Mouse (Mus musculus): ENCODE measurements at regions not wholly inside any gene's neighbourhood (a gene's known extent, or its start where the extent isn't known, plus 50 kb on each side); places are given as distances from the start of the nearest gene placed in this dataset.
A peak's percentile ranks its signal among the peaks of the same experiment; 100 is the strongest.

GRCm38 (mm10) chr13:56350705-56351400, 54.5 kb upstream of the Cxcl14 start:
- DNase-seq, result no peak

- DNase-seq, result no peak
These were observed 55.0 kb upstream of the Cxcl14 start for GRCm38 (mm10) chr13:56351401-56351735.

- DNase-seq, result no peak
These were observed 56.1 kb upstream of the Cxcl14 start for GRCm38 (mm10) chr13:56352436-56352835.

- DNase-seq, result peak; percentile 32
These were observed 56.7 kb upstream of the Cxcl14 start for GRCm38 (mm10) chr13:56352839-56353605.

- no peak for DNase-seq
These were observed 57.6 kb upstream of the Cxcl14 start for GRCm38 (mm10) chr13:56353921-56354320.

GRCm38 (mm10) chr13:56354630-56355029, 58.3 kb upstream of the Cxcl14 start:
- no peak for DNase-seq

GRCm38 (mm10) chr13:56356999-56357398, 60.6 kb upstream of the Cxcl14 start:
- DNase-seq, result no peak

- DNase-seq, result no peak
These were observed 61.6 kb upstream of the Cxcl14 start for GRCm38 (mm10) chr13:56357955-56358354.

GRCm38 (mm10) chr13:56358827-56359226, 62.5 kb upstream of the Cxcl14 start:
- DNase-seq, result no peak

- DNase-seq, result no peak
These were observed 63.2 kb upstream of the Cxcl14 start for GRCm38 (mm10) chr13:56359554-56359953.

GRCm38 (mm10) chr13:56360803-56361202, 64.5 kb upstream of the Cxcl14 start:
- no peak for DNase-seq

GRCm38 (mm10) chr13:56362238-56362637, 64.2 kb upstream of the Gm3045 start:
- no peak for DNase-seq

GRCm38 (mm10) chr13:56362646-56363045, 63.7 kb upstream of the Gm3045 start:
- DNase-seq, result no peak

- DNase-seq, result no peak
These were observed 56.8 kb upstream of the Gm3045 start for GRCm38 (mm10) chr13:56369600-56369999.

GRCm38 (mm10) chr13:56371374-56371773, 55.0 kb upstream of the Gm3045 start:
- no peak for DNase-seq

GRCm38 (mm10) chr13:56372003-56372725, 54.2 kb upstream of the Gm3045 start:
- DNase-seq, result peak; percentile 19

- DNase-seq, result no peak
These were observed 53.7 kb upstream of the Gm3045 start for GRCm38 (mm10) chr13:56372727-56373126.
